Mouse (Mus musculus) left cerebral cortex, adult 18-20 months (tissue): ENCODE results near the gene Arhgap9. TPM values are rescaled to one million over a fixed set of nuclear protein-coding genes. Genes with fewer than 3 reads are reported as not detected.

Experiments
- DNase-seq, 2 experiments: peaks; one replicate each; pipeline ENCODE4 v3.0.0; 2021 to 2022; ENCODE audit warnings: low spot score in 2 of 2, mixed read lengths in 1 of 2
- total RNA-seq, 2 experiments: library from RNA; stranded (reverse); gene quantifications; 2 replicates each; pipeline ENCODE4 v1.2.3; 2021

Arhgap9 gene
- total RNA-seq, 2 experiments from 2014 or later: 1.1 TPM

DNA sequence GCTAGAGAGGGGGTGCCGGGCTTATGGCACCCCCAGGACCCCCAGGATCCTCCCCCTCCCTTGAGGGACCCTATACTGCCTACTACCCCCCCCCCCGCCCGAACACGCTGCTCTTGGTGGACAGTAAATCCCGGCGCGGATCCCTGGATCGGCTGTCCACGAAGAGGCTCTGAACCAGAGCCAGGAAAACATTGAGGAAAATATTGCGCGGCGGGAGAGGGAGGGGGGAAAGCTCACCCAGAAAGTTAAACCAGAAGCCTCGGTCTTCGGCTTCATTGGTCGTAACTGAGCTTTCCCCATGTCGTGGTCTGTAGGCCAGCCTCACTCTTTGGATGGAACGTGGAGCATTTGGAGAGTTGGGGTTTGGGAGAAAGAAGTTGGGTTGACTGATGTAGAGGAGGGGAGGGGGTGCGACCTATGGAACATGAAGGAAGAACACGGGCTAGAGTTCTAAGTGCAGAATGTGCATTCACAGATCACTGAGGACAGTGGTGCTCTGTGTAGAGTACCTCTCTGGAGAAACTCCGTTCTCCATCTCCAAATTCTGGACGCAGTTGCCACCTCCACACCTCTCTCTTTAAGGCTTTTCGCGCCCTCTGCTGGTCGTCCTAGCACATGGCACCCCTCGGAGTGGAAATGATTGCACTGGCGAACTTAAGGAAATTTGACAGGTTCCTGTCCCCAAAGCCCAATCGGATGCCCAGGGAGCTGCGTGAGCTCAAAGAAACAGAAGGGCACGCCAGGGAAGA, 20.3 kb downstream of the Arhgap9 start, which contains the start of gene Gli1:
Gli1 (minus strand) TSS at position 84 of the 749 bp plus-strand sequence.
- DNase-seq: peak; percentile 82

DNA sequence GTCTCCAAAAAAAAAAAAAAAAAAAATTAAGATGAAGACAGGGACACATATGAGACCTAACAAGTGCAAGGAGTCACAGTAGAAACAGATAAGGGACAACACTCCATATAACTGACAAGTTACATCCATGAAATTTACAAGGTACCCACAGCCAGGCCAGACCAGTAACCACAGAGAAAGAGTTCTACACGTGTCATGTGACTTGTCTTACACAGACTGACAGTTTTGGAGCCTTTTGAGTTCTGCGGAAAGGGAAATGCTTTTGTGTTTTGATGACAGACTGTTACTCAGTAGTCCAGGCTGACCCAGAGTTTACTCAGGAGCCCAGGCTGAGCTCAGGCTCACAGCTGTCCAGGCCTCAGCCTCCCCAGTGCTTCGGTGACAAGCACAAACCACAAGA, 21.3 kb downstream of the Arhgap9 start:
- no peak for DNase-seq

DNA sequence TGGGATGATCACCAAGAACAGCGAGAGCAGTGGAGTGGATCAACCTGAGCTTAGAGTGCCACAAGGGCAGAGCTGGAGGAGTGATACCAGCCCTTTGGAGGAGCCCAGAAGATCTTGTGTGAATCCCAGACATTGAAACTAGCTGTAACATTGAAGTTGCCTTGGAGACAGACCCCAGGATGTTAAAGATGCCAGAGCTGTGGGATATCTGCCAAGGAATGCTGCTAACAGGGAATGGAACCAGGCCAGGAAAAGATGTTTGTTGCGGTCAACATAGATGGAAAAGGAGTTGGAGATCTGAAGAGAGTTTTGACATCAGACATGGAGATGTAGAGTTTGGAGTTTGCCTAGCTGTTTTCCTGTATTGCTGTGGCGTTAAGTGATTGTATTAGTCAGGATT, 24.4 kb downstream of the Arhgap9 start:
- no peak for DNase-seq

DNA sequence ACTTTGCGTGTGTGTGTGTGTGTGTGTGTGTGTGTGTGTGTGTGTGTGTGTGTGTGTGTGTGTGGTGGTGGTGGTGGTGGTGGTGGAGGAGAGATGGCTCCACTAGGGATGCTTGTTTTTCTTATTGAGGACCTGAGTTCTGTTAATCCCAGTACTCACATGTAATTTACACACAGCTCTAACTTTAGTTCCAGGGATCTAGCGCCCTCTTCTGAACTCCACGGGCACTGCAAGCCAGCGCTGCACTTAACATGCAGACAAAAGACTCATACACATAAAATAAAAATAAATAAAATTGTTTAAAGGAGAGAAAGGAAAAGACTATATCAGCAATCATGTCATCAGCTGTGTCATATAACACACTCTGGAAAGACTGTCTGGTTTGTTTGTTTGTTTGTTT, 27.2 kb downstream of the Arhgap9 start:
- DNase-seq: no peak

DNA sequence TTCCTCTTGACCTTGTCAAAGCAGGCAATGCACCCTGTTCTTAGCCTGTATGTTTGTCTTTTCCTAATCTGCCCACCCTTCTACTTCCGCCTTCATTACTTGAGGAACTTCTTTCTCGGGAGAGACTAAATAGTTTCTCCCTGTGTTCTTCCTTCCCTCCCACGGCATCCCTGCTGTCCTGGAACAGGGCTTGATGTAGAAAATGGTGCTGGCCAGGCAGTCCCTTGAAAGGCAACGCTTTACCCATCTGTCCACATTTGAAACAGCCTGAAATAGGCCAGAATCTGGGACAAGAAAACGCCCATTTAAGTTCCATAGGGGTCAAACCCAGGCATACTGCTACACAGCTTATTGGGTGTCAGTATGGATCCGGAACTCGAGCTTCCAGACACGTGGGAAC, 28.0 kb downstream of the Arhgap9 start:
- DNase-seq: peak in 1 of 2 experiments; percentile 53

DNA sequence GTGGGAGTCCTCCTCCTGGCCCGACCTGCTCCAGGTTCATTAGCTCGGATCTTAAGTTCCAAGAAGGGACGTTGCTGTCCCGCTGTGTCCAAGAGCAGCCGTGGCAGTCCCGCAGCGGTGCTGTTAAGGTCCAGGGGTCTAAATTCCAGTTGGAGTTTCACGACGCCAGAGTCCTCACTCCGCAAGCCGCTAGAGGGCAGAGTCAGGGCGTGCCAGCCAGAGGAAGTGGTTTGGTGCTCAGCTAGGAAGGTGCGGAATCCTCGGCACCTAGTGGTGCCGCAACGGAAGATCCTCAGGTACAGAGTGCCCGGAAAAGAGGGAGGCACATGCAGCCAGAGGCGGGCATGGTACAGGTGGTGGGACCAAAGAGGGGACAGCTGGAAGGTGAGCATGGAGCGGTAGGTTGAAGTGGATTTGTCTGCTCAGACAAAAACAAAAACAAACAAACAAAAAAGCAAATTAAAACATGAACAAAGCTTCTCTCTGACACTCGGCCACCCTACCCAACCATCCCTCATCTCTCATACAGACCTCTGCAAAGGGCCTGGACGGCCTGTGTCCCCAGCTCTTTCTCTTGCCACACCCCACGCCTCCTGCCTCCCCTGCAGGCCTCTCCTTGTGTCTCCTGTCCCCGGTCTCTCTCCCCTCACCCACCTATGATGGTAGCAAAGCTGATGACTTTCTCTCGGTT, 29.0 kb downstream of the Arhgap9 start:
- peak; percentile 79 to 82 for DNase-seq

DNA sequence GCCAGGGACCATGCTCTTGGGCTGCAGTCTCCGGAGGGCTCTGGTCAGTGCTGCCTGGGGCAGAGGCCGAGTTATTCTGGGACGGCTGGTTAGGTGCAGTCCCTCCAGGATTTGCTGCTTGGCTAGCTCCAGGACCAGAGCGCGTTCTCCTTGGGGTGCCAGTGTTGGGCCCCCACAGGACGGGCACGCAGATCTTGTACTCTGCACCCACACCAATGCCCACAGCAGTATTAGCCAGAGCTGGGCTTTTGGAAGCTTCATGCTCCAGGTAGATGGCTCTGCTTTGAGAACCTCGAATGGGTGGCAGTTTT, 29.5 kb downstream of the Arhgap9 start:
- no peak for DNase-seq

DNA sequence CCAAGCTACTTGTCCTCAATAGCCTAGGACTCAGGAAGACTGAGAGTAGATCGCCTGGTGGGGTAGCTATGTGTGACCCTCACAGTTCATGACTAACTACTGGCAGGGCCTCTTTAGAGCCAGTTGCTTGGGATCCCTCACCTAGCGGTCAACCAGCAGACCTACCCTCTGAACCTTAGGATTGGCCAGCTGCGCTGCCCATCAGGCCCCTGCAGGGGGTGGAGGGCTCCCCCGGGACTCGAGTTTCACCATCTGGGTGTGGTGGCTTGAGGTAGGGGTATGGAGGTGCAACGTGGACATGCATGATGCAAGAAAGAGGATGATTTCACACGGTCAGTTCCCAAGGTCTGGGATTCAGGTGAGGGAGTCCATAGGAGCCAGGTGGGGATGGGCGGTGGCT, 30.0 kb downstream of the Arhgap9 start:
- no peak for DNase-seq

DNA sequence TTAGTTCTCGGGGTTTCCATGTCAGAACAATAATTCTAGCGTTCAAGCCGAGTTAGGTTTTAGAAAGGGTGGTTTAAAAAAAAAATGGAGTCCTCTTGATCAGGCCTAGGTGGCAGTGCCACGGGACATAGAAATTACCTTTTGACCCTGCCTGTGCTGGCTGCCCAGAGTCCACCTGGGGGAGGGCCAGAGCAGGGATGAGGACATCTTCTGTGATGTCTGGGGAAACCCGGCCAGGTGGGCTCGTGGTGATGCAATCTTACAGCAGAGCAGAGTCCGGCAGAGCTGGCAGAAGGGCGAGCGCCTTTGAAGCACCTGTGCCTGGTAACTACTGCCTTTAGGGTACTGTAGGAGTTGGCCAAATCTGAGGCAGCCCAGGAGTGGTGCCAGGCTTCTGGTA, 30.4 kb downstream of the Arhgap9 start:
- no peak for DNase-seq

DNA sequence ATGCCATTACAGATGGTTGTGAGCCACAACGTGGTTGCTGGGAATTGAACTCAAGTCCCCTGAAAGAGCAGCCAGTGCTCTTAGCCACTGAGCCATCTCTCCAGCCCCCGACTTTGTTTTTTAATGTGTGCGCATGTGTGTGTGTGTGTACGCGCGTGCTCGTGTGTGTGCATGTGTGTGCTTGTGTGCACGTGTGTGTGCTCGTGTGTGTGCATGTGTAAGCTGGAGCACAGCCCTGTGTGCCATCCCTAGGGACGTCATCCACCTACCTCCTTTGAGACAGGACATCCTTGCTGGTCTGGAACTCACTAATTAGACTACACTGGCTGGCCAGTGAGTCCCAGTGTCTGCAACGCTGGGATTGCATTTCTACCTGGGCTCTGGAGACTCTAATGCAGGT, 31.0 kb downstream of the Arhgap9 start:
- DNase-seq: no peak

DNA sequence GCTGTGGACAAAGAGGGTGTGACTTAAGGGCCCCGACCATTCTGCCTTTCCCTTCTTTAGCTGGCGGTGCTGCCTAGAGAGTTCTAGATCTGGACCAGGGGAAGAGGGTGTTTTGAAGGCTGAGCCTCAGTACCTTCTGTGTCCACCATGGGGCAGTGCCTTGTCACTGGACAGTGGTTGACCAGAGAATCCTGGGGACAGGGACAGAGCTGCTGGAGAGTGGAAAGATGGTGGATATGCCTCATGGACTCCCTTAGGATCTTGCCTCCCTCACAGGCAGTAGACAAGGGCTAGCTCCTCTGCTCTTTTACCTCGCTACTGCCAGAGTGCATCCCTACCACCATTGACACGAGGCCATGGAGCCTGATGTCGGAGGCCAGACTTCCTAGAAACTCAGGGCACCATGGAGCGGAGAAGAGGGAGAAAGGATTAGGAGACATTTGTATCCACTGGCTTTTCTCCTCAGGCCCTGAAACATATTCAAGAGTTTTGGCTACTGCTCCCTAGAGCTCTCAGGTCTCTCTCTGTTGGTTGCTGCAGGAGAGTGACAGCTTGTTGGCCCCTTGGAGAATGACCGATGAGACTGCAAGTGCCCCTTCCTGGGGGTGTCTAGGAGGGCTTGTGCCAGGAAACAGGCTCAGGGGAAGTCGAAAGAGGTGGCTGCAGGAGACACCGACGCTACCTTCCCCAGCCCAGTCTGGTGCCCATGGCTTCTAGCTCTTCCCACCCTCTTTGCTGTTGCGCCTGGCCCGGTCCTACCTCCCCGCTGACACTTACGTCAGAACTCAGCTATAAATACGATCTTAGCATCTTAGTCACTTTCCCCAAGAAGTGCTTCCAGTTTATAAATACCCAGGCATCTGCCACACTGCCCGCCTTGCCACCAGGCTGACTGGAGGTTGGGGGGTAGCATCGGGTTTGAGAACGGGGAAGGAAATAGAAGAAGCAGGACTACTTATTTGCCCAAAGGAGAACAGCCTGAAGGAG, 32.4 kb downstream of the Arhgap9 start, which contains the start of gene Inhbe:
Inhbe (minus strand) TSS at position 503 of the 987 bp plus-strand sequence.
- DNase-seq: peak; percentile 69 to 85

DNA sequence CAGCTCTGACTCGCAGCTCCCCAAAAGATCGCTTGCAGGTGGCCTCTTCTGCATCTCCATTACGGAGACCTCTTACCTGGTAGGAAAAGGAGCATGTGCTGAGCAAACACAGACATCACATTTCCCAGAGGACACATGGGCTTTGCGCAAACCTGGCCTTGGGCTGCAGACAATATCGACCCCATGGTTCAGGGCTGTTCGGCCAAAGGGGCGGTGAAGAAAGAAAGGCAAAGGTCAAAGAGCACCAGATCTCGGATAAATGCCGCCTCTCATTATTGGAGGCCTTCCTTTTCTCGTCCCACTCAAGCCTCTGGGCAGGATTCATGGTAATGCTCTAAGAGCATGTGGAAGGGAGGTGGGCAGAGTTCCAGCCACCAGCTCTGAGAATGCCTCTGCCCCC, 33.6 kb downstream of the Arhgap9 start:
- no peak for DNase-seq

DNA sequence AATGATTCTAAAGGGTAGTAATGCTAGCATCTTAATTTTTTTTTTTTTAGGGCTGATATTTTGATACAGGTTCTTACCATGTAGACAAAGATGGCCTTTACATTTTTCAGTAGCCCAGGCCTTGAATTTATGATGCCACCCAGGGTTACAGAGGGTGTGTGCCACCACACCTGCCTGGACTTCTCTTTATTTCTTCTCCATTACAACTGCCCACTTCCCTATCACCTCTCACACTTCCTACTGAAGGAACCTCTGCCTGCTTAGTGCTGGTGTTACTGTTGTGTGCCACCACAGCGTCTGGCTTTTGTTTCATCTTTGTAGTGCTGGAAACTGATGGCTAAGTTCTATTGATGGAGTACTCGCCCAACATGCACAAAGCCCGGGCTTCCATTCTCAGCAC, 39.0 kb downstream of the Arhgap9 start:
- no peak for DNase-seq

DNA sequence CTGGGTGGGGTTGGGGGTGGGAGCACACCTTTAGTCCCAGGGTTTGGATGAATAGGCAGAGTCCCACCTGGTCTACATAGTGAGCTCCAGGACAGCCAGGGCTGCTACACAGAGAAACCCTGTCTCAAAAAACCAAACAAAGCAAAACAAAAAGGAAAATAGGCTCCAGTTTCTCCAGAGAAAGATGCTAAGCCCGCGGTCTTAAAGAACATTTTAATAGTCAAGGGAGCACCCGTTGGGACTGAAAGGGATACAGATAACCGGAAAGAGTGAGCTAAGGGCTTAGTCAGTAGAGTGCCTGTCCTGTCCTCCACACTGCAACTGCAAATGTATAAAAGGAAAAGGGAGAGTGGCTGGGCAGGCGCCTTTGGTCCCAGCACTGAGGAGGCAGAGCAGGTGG, 45.4 kb downstream of the Arhgap9 start:
- DNase-seq: no peak

DNA sequence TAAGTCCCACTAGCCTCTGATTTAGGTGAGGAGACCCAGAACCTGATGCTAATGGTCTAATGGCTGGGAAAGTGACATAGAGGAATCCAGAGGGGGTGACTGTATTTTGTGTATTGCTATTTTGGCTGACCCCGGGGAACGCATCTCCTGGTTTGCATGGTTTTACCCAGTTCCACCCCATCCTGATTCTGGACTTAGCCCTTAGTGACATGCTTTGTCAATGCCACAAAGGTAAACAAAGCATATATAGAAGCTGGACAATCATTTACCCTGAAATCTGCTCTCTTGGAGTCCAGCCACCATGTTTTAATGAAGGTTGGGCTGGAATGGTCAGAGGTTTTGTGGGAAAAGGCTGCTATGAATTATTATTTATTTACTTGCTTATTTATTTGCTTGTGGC, 46.5 kb downstream of the Arhgap9 start:
- no peak for DNase-seq

DNA sequence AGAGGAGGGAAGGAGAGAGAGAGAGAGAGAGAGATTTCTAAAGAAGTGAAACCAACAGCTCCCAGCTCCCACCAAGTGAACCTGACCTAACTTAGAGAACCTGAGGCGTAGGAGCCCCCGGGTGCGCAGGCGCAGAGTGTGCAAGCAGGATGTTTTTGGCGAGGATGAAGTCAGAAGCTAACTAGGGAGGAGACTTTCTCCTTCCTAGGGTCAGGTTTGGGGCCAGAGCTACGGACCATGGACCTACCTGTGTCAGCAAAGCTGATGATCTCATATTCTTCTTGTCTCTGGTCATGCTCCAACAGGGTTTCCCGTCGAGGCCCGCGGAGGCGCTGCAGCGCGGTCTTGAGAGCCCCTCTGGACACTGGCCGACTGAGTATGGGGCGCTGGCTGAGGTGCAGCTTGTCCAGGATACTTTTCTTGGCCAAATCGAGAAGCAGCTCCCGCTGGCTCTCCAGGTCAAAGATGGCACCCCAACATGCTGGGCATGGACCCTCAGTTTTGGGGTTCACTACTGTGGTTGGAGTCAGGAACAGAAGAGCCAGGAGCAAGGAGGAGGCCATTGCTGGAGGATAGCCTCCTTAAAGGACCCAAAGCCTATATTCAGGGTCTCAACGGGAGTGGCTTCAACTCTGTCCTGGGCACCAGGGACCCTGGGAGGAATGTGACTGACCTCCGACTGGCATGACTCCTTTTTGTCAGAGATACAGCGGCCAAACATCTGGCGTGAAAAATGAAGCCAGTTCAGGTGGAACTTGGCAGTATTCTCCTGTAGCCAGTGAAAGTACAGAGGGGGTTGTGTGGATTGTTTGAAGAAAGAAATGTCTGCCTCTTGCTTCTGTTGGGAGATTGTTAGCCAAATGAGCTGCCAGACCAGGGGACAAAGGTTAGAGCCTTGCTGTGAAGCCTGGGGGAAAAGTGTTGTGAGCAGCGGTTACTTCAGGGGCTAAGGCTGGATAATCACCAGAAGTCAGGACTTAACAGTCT, 48.4 kb downstream of the Arhgap9 start, which contains the start of gene Inhbc:
Inhbc (minus strand) TSS at position 598 of the 987 bp plus-strand sequence.
- DNase-seq: no peak

DNA sequence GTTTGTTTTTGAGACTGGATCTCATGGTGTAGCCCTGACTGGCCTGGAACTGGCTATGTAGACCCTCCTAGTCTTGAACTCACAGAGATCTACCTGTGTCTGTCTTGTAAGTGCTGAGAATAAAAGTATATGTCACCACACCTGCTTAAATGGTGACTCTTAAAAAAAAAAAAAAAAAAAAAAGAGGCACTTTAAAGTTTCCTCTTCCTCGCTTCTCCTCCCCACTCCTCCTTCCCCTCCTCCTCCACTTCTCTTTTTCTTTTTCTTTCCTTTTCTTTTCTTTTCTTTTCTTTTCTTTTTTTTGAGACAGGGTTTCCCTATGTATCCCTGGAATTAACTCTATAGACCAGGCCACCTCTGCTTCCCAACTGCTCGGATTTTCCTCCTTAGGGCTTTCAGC, 49.3 kb downstream of the Arhgap9 start:
- no peak for DNase-seq

DNA sequence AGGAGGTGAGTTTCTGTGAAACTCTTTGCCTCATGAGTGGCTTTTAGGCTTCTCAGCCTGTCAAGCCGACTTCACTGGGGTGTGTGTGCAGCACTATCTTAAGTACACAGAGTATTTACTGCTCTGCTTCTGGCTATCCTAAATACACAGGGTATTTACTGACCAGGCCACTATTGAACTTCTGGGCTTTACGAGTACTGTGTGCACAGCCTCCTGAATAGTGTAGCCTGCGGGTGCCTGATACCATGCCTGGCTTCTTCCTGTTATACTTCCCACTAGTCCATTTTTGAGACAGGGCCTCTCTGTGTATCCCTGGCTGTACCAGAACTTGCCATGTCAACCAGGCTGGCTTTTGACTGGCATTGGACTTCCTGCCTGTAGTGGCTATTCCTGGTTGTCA, 55.9 kb downstream of the Arhgap9 start:
- DNase-seq: no peak
